In genomic region chr1:170908341-170908740, GRCm38 (mm10) we compare ENCODE assay signal across 8 mouse cellular contexts. TPM values are rescaled to one million over a fixed set of nuclear protein-coding genes. Genes with fewer than 3 reads are reported as not detected.
DNase-seq lines count a peak whose midpoint lies in the region; ATAC-seq and TF ChIP-seq lines count a peak whose summit lies in the region.

No protein-coding gene starts in this region.

- ATAC-seq in heart, embryonic 16.5 days (replicated peaks; ENCODE audit: extremely low read depth, insufficient read depth, low FRiP score), result 0 out of 2 replicates have a peak, but pooled peaks have one; percentile 29
- ATAC-seq in megakaryocyte-erythroid progenitor cell, adult 5-6 weeks (replicated peaks; ENCODE audit: low FRiP score, low TSS enrichment, poor library complexity, severe bottlenecking), result peak; percentile 32; the same call in 1 of the 2 replicates
- ATAC-seq in erythroblast, adult 5-6 weeks (replicated peaks; ENCODE audit: low FRiP score, poor library complexity, severe bottlenecking), result no peak

- H3K27ac ChIP-seq in left cerebral cortex, adult 2 months, result no peak overlapping the region
- no peak overlapping the region for H3K27ac ChIP-seq in heart, embryonic 16.5 days (ENCODE audit: low read length)

- peak overlapping the region; percentile 48 for H3K9ac ChIP-seq in heart, embryonic 16.5 days (ENCODE audit: low read length)

- H3K9me3 ChIP-seq in heart, embryonic 16.5 days (replicated peaks; ENCODE audit: control insufficient read depth, low read length), result no peaks in the 10 kb centered on the region

- H3K4me3 ChIP-seq in left cerebral cortex, adult 2 months, result peak overlapping the region; percentile 61
- H3K4me3 ChIP-seq in heart, embryonic 16.5 days (ENCODE audit: low read length), result peak overlapping the region; percentile 51

- no peak for DNase-seq in left cerebral cortex, adult 2 months (ENCODE audit: extremely low spot score in 1 of 2, low spot score in 2 of 2)
- DNase-seq in left cerebral cortex, adult 8-10 months (ENCODE audit: low spot score in 2 of 2), result no peak
- peak; percentile 59 for DNase-seq in cerebellum, adult 9-11 months
- DNase-seq in layer of hippocampus, adult 9-10 months (ENCODE audit: low spot score), result no peak
- no peak for DNase-seq in left cerebral cortex, adult 9 months (ENCODE audit: low spot score in 2 of 2)

- H3K27me3 ChIP-seq in heart, embryonic 16.5 days (ENCODE audit: control insufficient read depth, insufficient read depth, low read length), result peaks cover 42% of the 10 kb centered on the region

- peaks cover 9% of the 10 kb centered on the region for H3K4me1 ChIP-seq in heart, embryonic 16.5 days (ENCODE audit: control insufficient read depth, insufficient read depth, low read length)

- no peaks in the 10 kb centered on the region for H3K36me3 ChIP-seq in heart, embryonic 16.5 days (ENCODE audit: control insufficient read depth, insufficient read depth)

- H3K4me2 ChIP-seq in heart, embryonic 16.5 days (ENCODE audit: low read depth, low read length), result peak overlapping the region; percentile 91

- TF ChIP-seq CTCF in left cerebral cortex, adult 2 months (IDR thresholded peaks at IDR 0.05), result no peak

- intact Hi-C loops in left cerebral cortex, adult 2 months (cut with DNase I), result loop anchor here (5.0 kb wide), 1 partner anchor 69 kb away; the partner anchor contains the start of gene Fcgr2b

- WGBS in heart, embryonic 16.5 days, result 6% methylated on average over 21 of the region's 21 CpGs

RNA-seq across cellular contexts. Expression of gene Fcrlb, which starts 4.4 kb away (rescaled TPM):
- total RNA-seq in left cerebral cortex, adult 2 months (2021), result under 1 TPM; 0.97 to 0.98 TPM
- 1 to 10 TPM in 3 of 4 experiments, under 1 TPM in 1; 0.46 to 1.3 (median 1.1) TPM for total RNA-seq in left cerebral cortex, adult 8-10 months (2022)
- 0.11 TPM in 1 of 2 replicates, not detected in the other for polyA plus RNA-seq in heart, embryonic 16.5 days (2015; fragmentation: Nextera tagmentation; extraction: Ambion mirVana)
- 0.50 TPM in 1 of 2 replicates, not detected in the other for total RNA-seq in megakaryocyte-erythroid progenitor cell, adult 5-6 weeks (2014; fragmentation: Nextera tagmentation)
- not detected in 2 replicates for total RNA-seq in megakaryocyte-erythroid progenitor cell, adult 5-6 weeks (2017)
- not detected in 2 replicates for total RNA-seq in erythroblast, adult 5-6 weeks (2015; ENCODE audit: low replicate concordance)
- total RNA-seq in erythroblast, adult 5-6 weeks (2017; ENCODE audit: low replicate concordance), result not detected in 2 replicates

RNA-seq across cellular contexts. Expression of gene Fcrla, which starts 19.0 kb away (rescaled TPM):
- total RNA-seq in left cerebral cortex, adult 2 months (2021), result not detected
- not detected for total RNA-seq in left cerebral cortex, adult 8-10 months (2022)
- polyA plus RNA-seq in heart, embryonic 16.5 days (2015; fragmentation: Nextera tagmentation; extraction: Ambion mirVana), result 0.20 TPM in 1 of 2 replicates, not detected in the other
- 2.4 TPM in 1 of 2 replicates, not detected in the other for total RNA-seq in megakaryocyte-erythroid progenitor cell, adult 5-6 weeks (2014; fragmentation: Nextera tagmentation)
- 0.69 TPM in 1 of 2 replicates, not detected in the other for total RNA-seq in megakaryocyte-erythroid progenitor cell, adult 5-6 weeks (2017)
- total RNA-seq in erythroblast, adult 5-6 weeks (2015; ENCODE audit: low replicate concordance), result 0.63 TPM in 1 of 2 replicates, not detected in the other
- 0.84 and 0.94 TPM in 2 replicates for total RNA-seq in erythroblast, adult 5-6 weeks (2017; ENCODE audit: low replicate concordance)

RNA-seq across cellular contexts. Expression of gene Dusp12, which starts 23.0 kb away (rescaled TPM):
- 10 to 100 TPM; 14.3 to 15.5 TPM for total RNA-seq in left cerebral cortex, adult 2 months (2021)
- 10 to 100 TPM; 17.1 to 23.1 (median 19.1) TPM for total RNA-seq in left cerebral cortex, adult 8-10 months (2022)
- 20.7 and 22.1 TPM in 2 replicates for polyA plus RNA-seq in heart, embryonic 16.5 days (2015; fragmentation: Nextera tagmentation; extraction: Ambion mirVana)
- 22.9 and 24.2 TPM in 2 replicates for total RNA-seq in megakaryocyte-erythroid progenitor cell, adult 5-6 weeks (2014; fragmentation: Nextera tagmentation)
- 9.7 and 12.5 TPM in 2 replicates for total RNA-seq in megakaryocyte-erythroid progenitor cell, adult 5-6 weeks (2017)
- 1.7 TPM in 1 of 2 replicates, not detected in the other for total RNA-seq in erythroblast, adult 5-6 weeks (2015; ENCODE audit: low replicate concordance)
- 1.4 and 1.5 TPM in 2 replicates for total RNA-seq in erythroblast, adult 5-6 weeks (2017; ENCODE audit: low replicate concordance)

RNA-seq across cellular contexts. Expression of gene Gm26620, which starts 23.5 kb away (rescaled TPM):
- under 1 TPM; 0.45 to 0.58 TPM for total RNA-seq in left cerebral cortex, adult 2 months (2021)
- under 1 TPM in 3 of 4 experiments, not detected in 1; 0.46 to 0.87 (median 0.48) TPM for total RNA-seq in left cerebral cortex, adult 8-10 months (2022)
- 0.53 and 0.71 TPM in 2 replicates for polyA plus RNA-seq in heart, embryonic 16.5 days (2015; fragmentation: Nextera tagmentation; extraction: Ambion mirVana)
- total RNA-seq in megakaryocyte-erythroid progenitor cell, adult 5-6 weeks (2014; fragmentation: Nextera tagmentation), result 1.3 TPM in 1 of 2 replicates, not detected in the other
- total RNA-seq in megakaryocyte-erythroid progenitor cell, adult 5-6 weeks (2017), result 0.75 and 1.0 TPM in 2 replicates
- total RNA-seq in erythroblast, adult 5-6 weeks (2015; ENCODE audit: low replicate concordance), result not detected in 2 replicates
- not detected in 2 replicates for total RNA-seq in erythroblast, adult 5-6 weeks (2017; ENCODE audit: low replicate concordance)

RNA-seq across cellular contexts. Expression of gene Atf6, which starts 40.8 kb away (rescaled TPM):
- 10 to 100 TPM; 52.7 to 59.5 TPM for total RNA-seq in left cerebral cortex, adult 2 months (2021)
- total RNA-seq in left cerebral cortex, adult 8-10 months (2022), result 10 to 100 TPM; 51.3 to 62.1 (median 55.1) TPM
- 10.1 and 11.2 TPM in 2 replicates for polyA plus RNA-seq in heart, embryonic 16.5 days (2015; fragmentation: Nextera tagmentation; extraction: Ambion mirVana)
- total RNA-seq in megakaryocyte-erythroid progenitor cell, adult 5-6 weeks (2014; fragmentation: Nextera tagmentation), result 12.5 and 12.6 TPM in 2 replicates
- total RNA-seq in megakaryocyte-erythroid progenitor cell, adult 5-6 weeks (2017), result 11.8 and 12.7 TPM in 2 replicates
- total RNA-seq in erythroblast, adult 5-6 weeks (2015; ENCODE audit: low replicate concordance), result 17.3 and 21.5 TPM in 2 replicates
- 22.6 and 27.2 TPM in 2 replicates for total RNA-seq in erythroblast, adult 5-6 weeks (2017; ENCODE audit: low replicate concordance)
